Mouse (Mus musculus) cerebellum, adult 2 months (tissue): ENCODE measurements at regions not wholly inside any gene's neighbourhood (a gene's known extent, or its start where the extent isn't known, plus 50 kb on each side); places are given as distances from the start of the nearest gene placed in this dataset.
A peak's percentile ranks its signal among the peaks of the same experiment; 100 is the strongest.

Experiments
- DNase-seq, 2 experiments: peaks; one replicate each; pipeline ENCODE4 v3.0.0; 2021
- H3K27ac ChIP-seq: fragments of 200-500 bp; 2 replicates; pipeline ENCODE4 v1.5.1; 2012; ENCODE audit warnings: low read length, control low read depth, inconsistent platforms; ENCODE audit not compliant: insufficient read depth
- H3K27me3 ChIP-seq: fragments of 200-500 bp; 2 replicates; pipeline ENCODE4 v1.6.1; 2012; ENCODE audit warnings: inconsistent platforms, mild to moderate bottlenecking, low read length, moderate library complexity; ENCODE audit not compliant: control insufficient read depth, insufficient read depth
- H3K4me1 ChIP-seq: fragments of 200-500 bp; 2 replicates; pipeline ENCODE4 v1.6.1; 2011; ENCODE audit warnings: low read length; ENCODE audit not compliant: control insufficient read depth, insufficient read depth
- H3K4me3 ChIP-seq: fragments of 200-500 bp; replicated peaks from 2 replicates; pipeline ENCODE3; 2011; ENCODE audit warnings: mild to moderate bottlenecking, low read depth, low read length, control low read depth; ENCODE audit not compliant: insufficient read depth
- CTCF ChIP-seq: fragments of 200-500 bp; IDR thresholded peaks from 2 replicates; pipeline ENCODE4 v1.5.1; 2011; ENCODE audit warnings: low read depth, mild to moderate bottlenecking, control low read depth, low read length, moderate library complexity, borderline replicate concordance; ENCODE audit not compliant: insufficient read depth
- POLR2A ChIP-seq: fragments of 200-500 bp; IDR thresholded peaks from 2 replicates; pipeline ENCODE4 v1.6.1; 2011; ENCODE audit warnings: low read length, control low read depth, borderline replicate concordance; ENCODE audit not compliant: insufficient read depth
- WGBS: fragments of 180-500 bp; shearing (Covaris S2); methylation state at CpG from one replicate; pipeline ENCODE4 v1.1.7; 2018; 5-methylcytosine and 5-hydroxymethylcytosine counted together

DNA sequence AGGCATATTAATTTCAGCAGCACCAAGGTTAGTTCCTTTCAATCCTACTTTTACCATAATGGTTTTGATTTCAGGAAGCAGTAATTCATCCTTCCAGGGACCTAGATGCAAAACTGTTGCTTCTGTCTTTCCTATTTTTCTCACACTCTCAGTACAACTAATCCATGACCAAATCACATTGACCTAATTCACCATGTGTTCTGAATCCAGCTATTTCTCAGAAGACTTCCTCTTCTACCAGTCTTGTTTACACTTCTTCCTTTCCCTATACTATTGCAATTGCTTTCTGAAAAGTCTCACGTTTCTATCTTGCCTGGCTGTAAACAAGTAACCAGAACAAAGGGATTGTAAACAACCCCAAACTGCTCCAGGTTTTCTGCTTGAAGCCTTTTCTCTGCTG is 1085.0 kb downstream of the Car8 start:
- DNase-seq, result no peak
- WGBS, result 12% methylated on average over 1 of the region's 1 CpGs
- TF ChIP-seq CTCF, result no peak
- TF ChIP-seq POLR2A, result no peak
- Histone ChIP-seq H3K4me3 (no peak overlapping the region), H3K27ac (no peak overlapping the region), H3K4me1 (no peaks in the 10 kb centered on the region), H3K27me3 (no peaks in the 10 kb centered on the region)

DNA sequence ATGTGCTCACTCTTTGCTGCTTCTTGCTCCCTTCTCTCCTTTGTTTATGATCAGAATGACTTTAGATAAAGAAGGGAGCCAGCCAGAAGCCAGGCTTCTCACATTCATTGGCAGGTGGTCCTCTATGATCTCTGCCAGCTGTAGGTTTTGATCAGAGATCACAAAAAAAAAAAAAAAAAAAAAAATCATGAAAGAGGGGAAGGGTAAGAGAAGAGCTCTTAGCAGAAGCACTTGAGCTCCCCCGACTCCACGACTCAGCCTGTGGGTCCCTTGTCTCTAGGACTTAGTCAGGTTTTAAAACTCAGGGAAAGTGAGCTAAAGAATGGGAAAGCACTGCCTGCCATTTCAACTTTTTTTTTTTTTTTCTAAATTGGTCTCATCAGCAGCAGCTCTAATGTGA is 1093.1 kb downstream of the Car8 start:
- WGBS, result 77% methylated on average over 2 of the region's 2 CpGs
- TF ChIP-seq CTCF (no peak), POLR2A (no peak)
- Histone ChIP-seq H3K4me1 (no peaks in the 10 kb centered on the region), H3K27me3 (no peaks in the 10 kb centered on the region), H3K4me3 (no peak overlapping the region), H3K27ac (no peak overlapping the region)
- no peak for DNase-seq

DNA sequence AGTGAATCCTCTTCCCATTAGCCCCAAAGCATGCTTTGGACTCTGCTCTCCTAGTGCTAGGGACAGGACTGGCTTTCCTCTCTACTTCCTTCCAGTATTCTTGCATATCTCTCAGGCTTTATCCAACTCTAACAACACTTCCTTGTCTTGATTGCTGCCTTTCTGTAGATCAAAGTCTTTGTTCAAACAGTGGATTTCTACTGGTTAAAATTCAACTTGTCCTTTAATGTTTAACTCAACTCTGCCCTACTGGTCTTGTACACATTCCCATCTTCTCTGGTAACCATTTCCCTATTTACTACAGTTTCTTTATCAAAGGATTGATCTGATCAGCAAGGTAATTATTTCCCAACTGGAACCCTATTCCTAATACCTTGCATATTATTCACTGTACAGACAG is 1094.6 kb downstream of the Car8 start:
- Histone ChIP-seq H3K4me3 (no peak overlapping the region), H3K27ac (no peak overlapping the region), H3K4me1 (no peaks in the 10 kb centered on the region), H3K27me3 (no peaks in the 10 kb centered on the region)
- no peak for TF ChIP-seq POLR2A
- TF ChIP-seq CTCF, result no peak
- DNase-seq, result no peak

DNA sequence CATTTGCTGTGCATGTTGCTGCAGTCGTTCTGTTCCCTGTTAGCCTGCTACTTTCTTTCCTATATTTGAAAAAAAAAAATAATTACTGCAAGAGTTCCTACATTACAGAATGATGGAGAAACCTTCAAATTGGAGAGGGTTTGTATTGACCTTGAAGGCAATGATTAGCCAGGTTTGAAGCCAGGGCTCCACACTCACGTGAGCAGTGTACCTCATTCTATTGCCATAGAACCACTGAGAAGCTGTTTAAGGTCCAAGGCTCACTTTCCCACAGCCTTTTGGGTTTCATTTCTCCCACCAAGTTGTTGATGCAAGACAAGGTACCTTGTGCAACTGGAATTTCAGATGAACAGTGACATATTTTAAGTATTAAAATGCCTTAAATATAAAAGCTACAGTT is 1095.2 kb downstream of the Car8 start:
- WGBS, result 84% methylated on average over 2 of the region's 2 CpGs
- TF ChIP-seq POLR2A, result no peak
- no peak for TF ChIP-seq CTCF
- DNase-seq, result no peak
- Histone ChIP-seq H3K4me1 (no peaks in the 10 kb centered on the region), H3K4me3 (no peak overlapping the region), H3K27me3 (no peaks in the 10 kb centered on the region), H3K27ac (no peak overlapping the region)

DNA sequence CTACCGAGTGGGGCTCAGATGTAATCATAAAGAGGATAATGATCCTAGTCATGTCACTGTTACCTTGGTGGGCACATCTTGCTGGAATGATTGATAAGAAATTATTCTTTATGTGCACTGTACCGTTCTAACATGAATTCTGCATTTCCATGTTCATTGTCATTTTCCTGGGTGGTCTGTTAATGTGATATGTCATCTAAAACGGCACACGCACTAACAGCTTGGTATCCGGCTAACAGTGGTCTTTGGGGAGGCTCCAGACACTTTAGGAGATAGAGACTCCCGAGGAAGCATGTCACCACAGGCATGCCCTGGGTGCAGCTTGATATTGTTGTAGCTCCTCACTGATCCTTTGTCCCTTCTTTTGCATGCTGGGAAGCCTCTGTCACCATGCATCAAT is 1096.1 kb downstream of the Car8 start:
- Histone ChIP-seq H3K27ac (no peak overlapping the region), H3K27me3 (no peaks in the 10 kb centered on the region), H3K4me1 (no peaks in the 10 kb centered on the region), H3K4me3 (no peak overlapping the region)
- WGBS, result 46% methylated on average over 6 of the region's 6 CpGs
- DNase-seq, result no peak
- no peak for TF ChIP-seq CTCF
- no peak for TF ChIP-seq POLR2A

DNA sequence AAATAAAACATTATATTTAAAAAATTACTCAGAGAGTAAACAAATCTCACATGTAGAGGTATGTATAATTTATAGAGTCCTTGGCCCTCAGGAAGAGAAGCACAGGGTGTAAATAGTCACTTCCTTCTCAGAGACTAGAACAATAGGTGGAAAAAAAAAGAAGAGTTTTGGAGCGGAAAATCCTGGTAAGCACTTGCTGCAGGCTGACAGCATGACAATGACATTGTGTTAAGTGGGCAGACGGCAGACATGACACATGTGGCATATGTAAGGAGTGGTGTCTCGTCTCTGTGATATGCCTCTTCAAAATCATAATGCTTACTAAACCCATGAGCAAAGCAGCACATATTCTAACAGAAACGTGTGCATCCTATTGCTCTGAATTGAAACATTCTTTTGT is 1126.7 kb downstream of the Car8 start:
- WGBS, result 9% methylated on average over 4 of the region's 4 CpGs
- no peak for DNase-seq
- Histone ChIP-seq H3K27ac (no peak overlapping the region), H3K4me3 (no peak overlapping the region), H3K27me3 (no peaks in the 10 kb centered on the region), H3K4me1 (no peaks in the 10 kb centered on the region)
- no peak for TF ChIP-seq CTCF
- TF ChIP-seq POLR2A, result no peak

DNA sequence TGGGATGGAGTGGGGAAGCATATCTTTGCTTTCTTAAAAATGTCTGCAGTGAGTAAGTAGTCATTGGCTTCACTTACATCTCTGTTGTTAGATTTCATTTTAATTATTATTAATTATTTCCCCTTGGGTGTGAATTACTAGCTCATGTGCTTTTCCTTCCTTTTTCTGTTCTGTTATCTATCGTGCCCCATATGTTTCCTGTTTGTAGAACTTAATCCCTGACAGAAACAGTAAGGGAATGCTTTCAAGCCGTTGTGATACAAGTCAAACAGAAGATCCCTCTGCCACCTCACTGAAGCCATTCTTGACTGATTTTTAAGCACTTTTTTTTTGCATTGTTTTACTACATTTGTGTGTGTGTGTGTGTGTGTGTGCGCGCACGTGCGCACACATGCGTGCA is 1145.9 kb downstream of the Car8 start:
- Histone ChIP-seq H3K27me3 (no peaks in the 10 kb centered on the region), H3K27ac (no peak overlapping the region), H3K4me3 (no peak overlapping the region), H3K4me1 (no peaks in the 10 kb centered on the region)
- no peak for TF ChIP-seq POLR2A
- 0 out of 2 replicates have a peak, but pooled peaks have one; percentile 1 for TF ChIP-seq CTCF
- no peak for DNase-seq
- WGBS, result 90% methylated on average over 7 of the region's 7 CpGs

DNA sequence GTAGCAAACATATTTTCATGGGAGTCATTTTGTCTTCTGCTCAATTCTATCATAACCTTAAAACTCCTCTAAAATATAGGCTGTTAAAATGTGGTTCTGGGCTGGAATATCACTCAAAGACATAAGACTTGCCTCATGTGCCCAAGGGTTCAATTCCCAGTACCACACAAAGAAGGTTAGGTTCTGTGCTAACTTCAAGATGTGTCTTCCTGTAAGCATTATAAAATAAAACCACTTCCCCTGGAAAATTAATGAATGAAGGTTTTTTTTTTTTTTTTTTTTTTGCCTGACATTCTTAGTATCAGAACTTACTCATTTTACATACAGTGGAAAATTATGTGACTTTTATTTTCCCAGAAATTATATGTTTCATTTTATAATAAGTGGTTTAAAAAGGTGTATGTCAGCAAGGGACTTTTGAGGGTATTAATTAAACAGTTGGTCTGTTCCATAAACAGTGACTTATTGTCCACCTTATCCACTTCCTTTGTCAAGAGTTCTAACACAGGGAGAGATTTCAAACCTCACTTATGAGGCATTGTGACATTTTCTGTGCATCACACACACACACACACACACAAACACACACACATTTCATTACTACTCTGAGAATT is 1147.5 kb downstream of the Car8 start:
- TF ChIP-seq CTCF, result no peak
- TF ChIP-seq POLR2A, result no peak
- no peak overlapping the region for H3K4me3 ChIP-seq
- H3K27ac ChIP-seq, result no peak overlapping the region
- H3K4me1 ChIP-seq, result no peaks in the 10 kb centered on the region
- H3K27me3 ChIP-seq, result no peaks in the 10 kb centered on the region
- DNase-seq, result no peak
